Mouse (Mus musculus): ENCODE measurements around the gene Mrpl52. TPM values are rescaled to one million over a fixed set of nuclear protein-coding genes. Genes with fewer than 3 reads are reported as not detected.

The Mrpl52 gene
- total RNA-seq, 2 experiments from 2014 or later = 89.2 to 93.8 TPM

GRCm38 (mm10) chr14:54464293-54465005, 37.7 kb downstream of the Mrpl52 start:
- DNase-seq (ENCODE audit: low spot score in 2 of 2) = peak; percentile 31 to 34

DNA sequence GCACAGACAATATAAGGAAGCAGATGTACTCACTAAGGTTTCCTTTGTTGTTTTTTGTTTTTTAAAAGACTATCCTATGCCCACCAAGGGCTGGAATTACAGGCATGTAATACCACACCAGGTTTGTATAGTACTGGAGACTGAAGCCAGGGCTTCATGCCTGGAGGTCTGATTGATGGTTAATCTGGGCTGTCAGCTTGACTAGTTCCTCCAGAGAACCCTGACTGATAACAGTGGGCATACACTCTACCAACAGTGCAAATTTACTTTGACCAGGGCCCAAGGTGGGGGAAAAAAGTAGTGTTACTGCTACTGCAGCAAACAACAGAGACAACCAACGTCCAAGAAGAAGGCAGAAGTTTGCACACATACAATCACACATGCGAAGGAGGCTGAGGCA, 44.8 kb downstream of the Mrpl52 start:
- no peak for DNase-seq (ENCODE audit: low spot score in 2 of 2)

DNA sequence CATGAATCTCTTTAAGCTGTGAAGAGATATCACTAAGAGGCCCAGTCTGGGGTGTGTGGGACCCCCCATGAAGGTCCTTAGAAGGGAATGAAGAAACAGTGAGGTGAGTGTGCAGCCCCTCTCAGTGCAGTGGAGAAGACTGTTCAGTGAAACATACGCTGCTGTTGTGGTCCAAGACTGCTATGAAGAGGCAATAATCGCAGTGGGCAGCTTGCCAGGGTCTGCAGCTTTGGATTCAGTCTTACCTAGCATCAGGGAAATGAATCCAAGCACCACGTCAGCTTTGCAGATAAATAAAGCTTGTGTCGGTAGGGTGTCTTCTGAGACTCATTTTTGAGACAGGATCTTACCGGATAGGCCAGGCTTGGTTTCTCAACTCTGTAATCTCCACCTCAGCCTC, 46.0 kb downstream of the Mrpl52 start:
- DNase-seq (ENCODE audit: low spot score in 2 of 2) = no peak

DNA sequence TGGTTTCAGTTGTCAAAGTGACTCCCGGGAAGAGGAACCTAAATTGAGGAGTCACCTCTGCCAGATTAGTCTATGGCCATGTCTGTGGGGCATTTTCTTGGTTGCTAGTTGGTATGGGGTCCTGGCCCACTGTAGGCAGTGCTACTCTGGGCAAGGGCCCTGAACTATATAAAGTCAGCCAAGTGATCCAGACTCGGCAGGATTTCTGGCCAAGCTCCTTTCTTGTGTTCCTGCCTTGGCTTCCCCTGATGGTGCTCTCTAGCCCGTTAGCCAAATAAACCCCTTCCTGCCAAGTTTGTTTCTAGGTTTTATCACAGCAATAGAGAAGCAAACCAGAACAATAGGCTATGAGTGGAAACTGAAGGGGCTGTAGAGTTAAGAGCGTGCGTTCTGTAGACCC, 48.0 kb downstream of the Mrpl52 start:
- no peak for DNase-seq (ENCODE audit: low spot score in 2 of 2)

DNA sequence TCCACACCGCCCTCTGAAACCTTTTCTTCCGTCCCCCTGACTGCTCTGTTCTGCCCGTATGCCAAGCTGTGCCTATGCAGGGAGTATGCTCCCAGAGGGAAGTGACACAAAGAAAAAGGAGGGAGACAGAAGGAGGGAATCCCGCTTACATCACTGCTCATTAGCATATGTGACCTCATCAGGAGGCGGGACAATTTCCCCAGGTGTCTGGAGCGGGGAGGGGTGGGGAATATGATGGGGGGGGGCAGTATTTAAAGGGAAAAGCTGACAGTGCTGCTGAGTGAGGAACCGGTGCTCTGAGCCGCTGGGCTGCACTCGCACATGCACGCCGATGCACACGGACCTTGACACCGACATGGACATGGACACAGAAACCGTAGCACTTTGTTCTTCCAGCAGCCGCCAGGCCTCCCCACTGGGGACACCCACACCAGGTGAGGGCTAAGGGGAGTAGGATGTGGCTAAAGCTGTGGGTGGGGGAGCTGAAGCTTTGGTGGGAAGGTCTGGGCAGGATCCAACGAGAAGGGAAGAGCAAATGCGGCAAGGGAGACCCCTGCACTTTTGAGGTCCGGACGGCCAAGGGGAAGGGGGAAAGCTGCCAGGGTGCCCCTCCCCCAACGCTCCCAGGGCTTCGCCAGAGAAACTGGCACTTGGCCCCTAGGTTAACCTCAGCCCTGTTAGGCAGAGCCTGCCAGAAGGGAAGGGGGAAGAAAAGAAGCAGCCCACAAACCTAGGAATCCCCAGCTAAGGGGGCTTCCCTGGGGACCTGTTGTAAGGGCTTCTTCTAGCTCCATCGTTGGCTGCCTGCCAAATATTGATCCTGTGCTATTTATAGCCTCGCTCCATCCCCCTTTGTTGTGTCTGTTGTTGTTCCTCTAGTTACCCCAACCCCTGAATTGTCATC, 49.5 kb downstream of the Mrpl52 start, which contains the start of gene Rem2:
Gene Rem2, plus strand, starts transcription at position 160 of the 904 bp plus-strand sequence.
- peak; percentile 65 to 67 for DNase-seq (ENCODE audit: low spot score in 2 of 2)

- DNase-seq (ENCODE audit: low spot score in 2 of 2) = no peak
Measured at GRCm38 (mm10) chr14:54477172-54477909, 50.6 kb downstream of the Mrpl52 start.

Other genes with a start within 250 kb of the Mrpl52 start
- gene Dad1, start 172.8 kb upstream of the Mrpl52 start, total RNA-seq (2021) = 100 to 1,000 TPM; 115 to 120 TPM
- 10 to 100 TPM; 42.8 to 46.2 TPM for gene Abhd4, start 172.7 kb upstream of the Mrpl52 start, total RNA-seq (2021)
- not detected for gene Olfr49, start 142.0 kb upstream of the Mrpl52 start, total RNA-seq (2021)
- gene Oxa1l, start 66.1 kb upstream of the Mrpl52 start, total RNA-seq (2021) = 10 to 100 TPM; 49.2 to 55.1 TPM
- 1 to 10 TPM; 2.3 to 4.0 TPM for gene Slc7a7, start 9.1 kb upstream of the Mrpl52 start, total RNA-seq (2021)
- 10 to 100 TPM; 12.0 to 12.6 TPM for gene Mmp14, start 4.7 kb downstream of the Mrpl52 start, total RNA-seq (2021)
- 10 to 100 TPM; 21.1 to 22.2 TPM for gene Lrp10, start 37.2 kb downstream of the Mrpl52 start, total RNA-seq (2021)
- gene Rem2, start 49.2 kb downstream of the Mrpl52 start, total RNA-seq (2021) = 1 to 10 TPM; 4.2 to 7.5 TPM
- 10 to 100 TPM; 48.8 to 49.7 TPM for gene Prmt5, start 90.6 kb downstream of the Mrpl52 start, total RNA-seq (2021)
- gene Haus4, start 127.7 kb downstream of the Mrpl52 start, total RNA-seq (2021) = 1 to 10 TPM; 1.5 to 2.0 TPM
- gene Ajuba, start 150.6 kb downstream of the Mrpl52 start, total RNA-seq (2021) = 1 to 10 TPM; 1.7 to 1.9 TPM
- 1 to 10 TPM; 8.3 to 9.3 TPM for gene 4931414P19Rik, start 179.1 kb downstream of the Mrpl52 start, total RNA-seq (2021)
- 100 to 1,000 TPM; 176 to 178 TPM for gene Psmb5, start 191.1 kb downstream of the Mrpl52 start, total RNA-seq (2021)
- gene Psmb11, start 194.5 kb downstream of the Mrpl52 start, total RNA-seq (2021) = under 1 TPM in 1 of 2 experiments, not detected in 1; 0.16 TPM
- not detected for gene Gm17606, start 214.0 kb downstream of the Mrpl52 start, total RNA-seq (2021)
- gene Cdh24, start 214.5 kb downstream of the Mrpl52 start, total RNA-seq (2021) = 1 to 10 TPM; 8.4 to 9.2 TPM